ENCODE assay signal across 8 mouse cellular contexts in the genomic region with DNA sequence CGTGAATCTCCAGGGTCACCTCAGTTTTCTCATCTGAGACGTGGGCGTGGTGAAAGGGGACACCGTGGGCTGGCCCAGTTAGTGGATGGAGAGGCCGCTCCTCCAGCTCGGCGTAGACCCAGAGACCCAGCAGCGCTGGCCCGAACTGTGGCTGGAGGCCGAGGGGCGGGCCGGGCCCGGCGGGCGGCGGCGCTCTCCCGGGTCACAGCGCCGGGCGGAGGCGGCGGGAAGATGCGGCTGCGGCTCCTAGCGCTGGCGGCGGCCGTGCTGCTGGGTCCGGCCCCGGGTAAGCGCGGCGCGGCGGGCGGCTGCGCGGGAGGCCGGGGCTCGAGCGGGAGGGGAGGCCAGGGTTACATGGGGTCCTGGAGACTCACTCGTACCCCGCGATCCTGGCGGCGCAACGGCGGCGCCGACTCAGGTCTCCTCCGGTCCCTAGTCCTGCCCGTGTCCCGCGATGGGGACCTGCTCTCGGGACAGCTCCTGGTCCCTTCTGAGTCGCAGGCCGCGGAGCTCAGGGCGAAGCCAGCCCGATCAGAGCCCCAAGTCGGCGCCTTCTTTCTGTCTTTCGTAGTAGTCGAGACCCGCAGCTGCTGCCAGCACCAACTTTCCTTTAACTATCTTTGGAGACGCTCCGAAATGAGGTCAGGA. TPM values are rescaled to one million over a fixed set of nuclear protein-coding genes. Genes with fewer than 3 reads are reported as not detected.
DNase-seq lines count a peak whose midpoint lies in the region; ATAC-seq and TF ChIP-seq lines count a peak whose summit lies in the region.
"Had no signal": no experiment of that assay in that cellular context is flagged by ENCODE, and none has a peak within 500 bp of the region (broad histone marks: within the 10 kb centered on the region; RNA-seq: fewer than 3 reads in every experiment).

Vstm4 (plus strand) TSS at position 76 of the 648 bp plus-strand sequence.

- H3K36me3 ChIP-seq in embryonic facial prominence, embryonic 14.5 days (ENCODE audit: control insufficient read depth, insufficient read depth, low read length), result no peaks in the 10 kb centered on the region
- H3K36me3 ChIP-seq in heart, embryonic 10.5 days, result no peaks in the 10 kb centered on the region
- H3K36me3 ChIP-seq in liver, adult 2 months (ENCODE audit: control insufficient read depth, insufficient read depth, low read length), result no peaks in the 10 kb centered on the region
- H3K36me3 ChIP-seq in neural tube, embryonic 12.5 days, result no peaks in the 10 kb centered on the region

- TF ChIP-seq POLR2A in liver, adult 2 months (IDR thresholded peaks at IDR 0.05; ENCODE audit: extremely low read depth, insufficient read depth, low read length), result no peak

- ATAC-seq in embryonic facial prominence, embryonic 14.5 days (ENCODE audit: low read depth), result peak; percentile 90
- peak; percentile 70 for ATAC-seq in neural tube, embryonic 12.5 days (ENCODE audit: low FRiP score, low read depth)

- 0 out of 2 replicates have a peak, but pooled peaks cover 3% of the 10 kb centered on the region for H3K27me3 ChIP-seq in embryonic facial prominence, embryonic 14.5 days (replicated peaks; ENCODE audit: control insufficient read depth, insufficient read depth, low read length)
- H3K27me3 ChIP-seq in heart, embryonic 10.5 days (ENCODE audit: insufficient read depth, poor library complexity, severe bottlenecking), result peaks cover 34% of the 10 kb centered on the region
- H3K27me3 ChIP-seq in liver, adult 2 months (ENCODE audit: control insufficient read depth, insufficient read depth, low read length), result peaks cover 6% of the 10 kb centered on the region; the same call in 1 of the 2 replicates
- peaks cover 4% of the 10 kb centered on the region; the same call in 1 of the 2 replicates for H3K27me3 ChIP-seq in neural tube, embryonic 12.5 days (replicated peaks)

- H3K9me3 ChIP-seq in embryonic facial prominence, embryonic 14.5 days (ENCODE audit: control insufficient read depth, low read length), result no peaks in the 10 kb centered on the region
- H3K9me3 ChIP-seq in heart, embryonic 10.5 days, result no peaks in the 10 kb centered on the region
- H3K9me3 ChIP-seq in neural tube, embryonic 12.5 days, result no peaks in the 10 kb centered on the region

- H3K4me3 ChIP-seq in brown adipose tissue, adult 24 weeks (ENCODE audit: insufficient read depth, low read depth, low read length), result peak within 1 kb of the TSS; percentile 56
- H3K4me3 ChIP-seq in embryonic facial prominence, embryonic 14.5 days (ENCODE audit: low read depth, low read length), result peak within 1 kb of the TSS; percentile 64
- H3K4me3 ChIP-seq in heart, embryonic 10.5 days, result peak within 1 kb of the TSS; percentile 79
- H3K4me3 ChIP-seq in liver, adult 2 months (ENCODE audit: insufficient read depth, low read depth, low read length), result peak within 1 kb of the TSS; percentile 69
- H3K4me3 ChIP-seq in neural tube, embryonic 12.5 days, result peak within 1 kb of the TSS; percentile 50

- H3K4me2 ChIP-seq in embryonic facial prominence, embryonic 14.5 days (ENCODE audit: low read depth, low read length), result peak within 1 kb of the TSS; percentile 84
- H3K4me2 ChIP-seq in neural tube, embryonic 12.5 days (replicated peaks), result peak within 1 kb of the TSS; percentile 83

- no peak for TF ChIP-seq CTCF in liver, adult 2 months (IDR thresholded peaks at IDR 0.05; ENCODE audit: low read depth, low read length)

- H3K79me2 ChIP-seq in liver, adult 2 months (ENCODE audit: control insufficient read depth, insufficient read depth, low read length), result no peaks in the 10 kb centered on the region

- H3K27ac ChIP-seq in brown adipose tissue, adult 24 weeks (replicated peaks; ENCODE audit: low read depth, low read length), result peak within 1 kb of the TSS; percentile 50
- peak within 1 kb of the TSS; percentile 68 for H3K27ac ChIP-seq in embryonic facial prominence, embryonic 14.5 days (replicated peaks; ENCODE audit: low read depth, low read length)
- H3K27ac ChIP-seq in heart, embryonic 10.5 days, result peak within 1 kb of the TSS; percentile 89
- H3K27ac ChIP-seq in liver, adult 2 months (replicated peaks; ENCODE audit: insufficient read depth, low read depth, low read length), result peak within 1 kb of the TSS; percentile 48
- H3K27ac ChIP-seq in neural tube, embryonic 12.5 days, result no peak within 1 kb of the TSS

- H3K9ac ChIP-seq in embryonic facial prominence, embryonic 14.5 days (ENCODE audit: low read depth, low read length), result peak within 1 kb of the TSS; percentile 87
- H3K9ac ChIP-seq in liver, adult 2 months (ENCODE audit: low read depth, low read length), result peak within 1 kb of the TSS; percentile 79
- peak within 1 kb of the TSS; percentile 67 for H3K9ac ChIP-seq in neural tube, embryonic 12.5 days

- 2% methylated on average over 38 of the region's 68 CpGs for WGBS in embryonic facial prominence, embryonic 14.5 days
- 2% methylated on average over 68 of the region's 68 CpGs for WGBS in heart, embryonic 10.5 days
- 3% methylated on average over 66 of the region's 68 CpGs for WGBS in liver, adult 2 months
- 1% methylated on average over 68 of the region's 68 CpGs for WGBS in neural tube, embryonic 12.5 days

- peaks cover 3% of the 10 kb centered on the region; the same call in 1 of the 2 replicates for H3K4me1 ChIP-seq in brown adipose tissue, adult 24 weeks (ENCODE audit: control insufficient read depth, insufficient read depth, insufficient read length, low read length)
- peaks cover 21% of the 10 kb centered on the region for H3K4me1 ChIP-seq in embryonic facial prominence, embryonic 14.5 days (ENCODE audit: control insufficient read depth, insufficient read depth, low read length)
- peaks cover 48% of the 10 kb centered on the region for H3K4me1 ChIP-seq in heart, embryonic 10.5 days
- peaks cover 7% of the 10 kb centered on the region; the same call in 1 of the 2 replicates for H3K4me1 ChIP-seq in liver, adult 2 months (ENCODE audit: control insufficient read depth, insufficient read depth, low read length)
- H3K4me1 ChIP-seq in neural tube, embryonic 12.5 days, result peaks cover 18% of the 10 kb centered on the region; the same call in 1 of the 2 replicates

- peak; percentile 75 for DNase-seq in embryonic facial prominence, embryonic 14.5 days (ENCODE audit: low spot score)
- DNase-seq in heart, embryonic 10.5 days (ENCODE audit: low spot score), result peak; percentile 81
- peak; percentile 40 for DNase-seq in kidney, adult 9 months
- DNase-seq in liver, adult 2 months (ENCODE audit: extremely low read depth, low read depth, low spot score), result peak; percentile 12
- DNase-seq in urinary bladder, postnatal 25 days (ENCODE audit: low spot score), result peak; percentile 53

RNA-seq across cellular contexts. Expression of gene Vstm4, which starts in this region (rescaled TPM):
- polyA plus RNA-seq in brown adipose tissue, adult 24 weeks (2012; ENCODE audit: insufficient read depth, insufficient read length, missing spikeins), result 2.4 and 3.0 TPM in 2 replicates
- 38.0 and 40.2 TPM in 2 replicates for polyA plus RNA-seq in embryonic facial prominence, embryonic 14.5 days (2014; fragmentation: Nextera tagmentation; extraction: Ambion mirVana)
- 6.1 and 9.5 TPM in 2 replicates for polyA plus RNA-seq in heart, embryonic 10.5 days (2016; fragmentation: Nextera tagmentation; extraction: Ambion mirVana)
- 0.92 and 1.3 TPM in 2 replicates for total RNA-seq in liver, adult 2 months (2014; rRNA removed)
- 0.81 and 0.91 TPM in 2 replicates for polyA plus RNA-seq in liver, adult 2 months (2012; rRNA removed)
- polyA plus RNA-seq in neural tube, embryonic 12.5 days (2016; fragmentation: Nextera tagmentation; extraction: Ambion mirVana), result 8.6 and 9.5 TPM in 2 replicates
- total RNA-seq: common myeloid progenitor, adult 5-6 weeks had no signal

Comparison
In these comparisons a context has a peak if more than half of its experiments do, and no peak if none do; other contexts are left out.
1. DNase-seq: peak in every context shown above with its lines; median percentile 81 in heart, embryonic 10.5 days; 75 in embryonic facial prominence, embryonic 14.5 days; 53 in urinary bladder, postnatal 25 days; 40 in kidney, adult 9 months; 12 in liver, adult 2 months.